Mouse (Mus musculus) testis, adult 2 months (tissue): ENCODE measurements around the gene Nrxn2.

Experiments used
- CTCF ChIP-seq: fragments of 200-500 bp; IDR thresholded peaks from 2 replicates; pipeline ENCODE4 v1.5.1; 2012; ENCODE audit warnings: low read depth, mild to moderate bottlenecking, inconsistent platforms, low read length, moderate library complexity; ENCODE audit not compliant: control insufficient read depth, insufficient read depth, insufficient replicate concordance
- POLR2A ChIP-seq: fragments of 200-500 bp; IDR thresholded peaks from 2 replicates; pipeline ENCODE4 v1.6.1; 2012; ENCODE audit warnings: low read depth, mild to moderate bottlenecking, inconsistent platforms, low read length, moderate library complexity; ENCODE audit not compliant: control insufficient read depth

- TF ChIP-seq POLR2A, result no peak
- TF ChIP-seq CTCF, result no peak
Observed at GRCm38 (mm10) chr19:6425595-6425994, 7.1 kb downstream of the Nrxn2 start.
